Mouse (Mus musculus): ENCODE results near the gene Hrh1. TPM values are rescaled to one million over a fixed set of nuclear protein-coding genes. Genes with fewer than 3 reads are reported as not detected.

The Hrh1 gene
- not detected for polyA plus RNA-seq (2017; shearing (Covaris generic))

GRCm38 (mm10) chr6:114397691-114398217, at the start of gene Hrh1:
Gene Hrh1, plus strand, starts transcription at chr6:114397936.

Other genes with a start within 250 kb of the Hrh1 start
- 0.30 TPM for gene Slc6a1, start 115.3 kb upstream of the Hrh1 start, polyA plus RNA-seq (2017; shearing (Covaris generic))
- 36.0 TPM for gene Atg7, start 245.2 kb downstream of the Hrh1 start, polyA plus RNA-seq (2017; shearing (Covaris generic))